Mouse (Mus musculus): ENCODE data around the gene Saysd1.
"Not testable (repeated sequence)": the region's sequence is repeated elsewhere in the genome, so short reads cannot be mapped to it uniquely, and the experiment has no call there.

Gene Saysd1

GRCm38 (mm10) chr14:20032016-20032737 lies 106.2 kb downstream of the Saysd1 start:
- DNase-seq, result no peak

GRCm38 (mm10) chr14:20029606-20030005 lies 108.7 kb downstream of the Saysd1 start:
- DNase-seq, result no peak

- not testable (repeated sequence) for DNase-seq
Measured at GRCm38 (mm10) chr14:20027475-20027874, 110.9 kb downstream of the Saysd1 start.
